Mouse (Mus musculus) frontal cortex, adult (tissue): ENCODE measurements at regions not wholly inside any gene's neighbourhood (a gene's known extent, or its start where the extent isn't known, plus 50 kb on each side); places are given as distances from the start of the nearest gene placed in this dataset.

Experiments
- ATAC-seq: cut with Nextera tagmentation; 2 replicates; pipeline ENCODE4 v1.9.2; 2017; ENCODE audit warnings: mild to moderate bottlenecking, moderate library complexity, mixed read lengths; ENCODE audit not compliant: low TSS enrichment

GRCm38 (mm10) chr8:103948474-103948873, 153.0 kb upstream of the Cdh5 start:
- ATAC-seq, result no peak

GRCm38 (mm10) chr8:103950460-103950859, 151.0 kb upstream of the Cdh5 start:
- ATAC-seq, result peak; percentile 99

DNA sequence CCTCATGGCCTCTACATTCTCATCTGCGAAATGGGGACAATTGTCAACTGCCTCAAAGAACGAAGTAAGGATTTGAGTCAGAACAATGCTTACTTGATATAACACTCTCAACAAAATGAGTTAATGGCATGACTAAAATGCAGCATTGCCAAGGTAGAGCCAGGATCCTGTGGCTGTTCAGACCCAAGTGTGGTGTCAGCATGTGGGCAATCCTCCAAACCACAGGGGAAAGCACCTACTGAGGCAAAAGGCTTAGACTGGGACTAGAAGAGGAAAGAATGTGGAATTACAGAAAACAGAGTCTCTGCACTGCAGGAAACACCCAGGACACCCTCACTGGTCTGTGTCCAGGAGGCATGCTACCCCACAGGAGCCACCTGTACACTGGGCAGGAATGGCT, 147.8 kb upstream of the Cdh5 start:
- ATAC-seq, result no peak

DNA sequence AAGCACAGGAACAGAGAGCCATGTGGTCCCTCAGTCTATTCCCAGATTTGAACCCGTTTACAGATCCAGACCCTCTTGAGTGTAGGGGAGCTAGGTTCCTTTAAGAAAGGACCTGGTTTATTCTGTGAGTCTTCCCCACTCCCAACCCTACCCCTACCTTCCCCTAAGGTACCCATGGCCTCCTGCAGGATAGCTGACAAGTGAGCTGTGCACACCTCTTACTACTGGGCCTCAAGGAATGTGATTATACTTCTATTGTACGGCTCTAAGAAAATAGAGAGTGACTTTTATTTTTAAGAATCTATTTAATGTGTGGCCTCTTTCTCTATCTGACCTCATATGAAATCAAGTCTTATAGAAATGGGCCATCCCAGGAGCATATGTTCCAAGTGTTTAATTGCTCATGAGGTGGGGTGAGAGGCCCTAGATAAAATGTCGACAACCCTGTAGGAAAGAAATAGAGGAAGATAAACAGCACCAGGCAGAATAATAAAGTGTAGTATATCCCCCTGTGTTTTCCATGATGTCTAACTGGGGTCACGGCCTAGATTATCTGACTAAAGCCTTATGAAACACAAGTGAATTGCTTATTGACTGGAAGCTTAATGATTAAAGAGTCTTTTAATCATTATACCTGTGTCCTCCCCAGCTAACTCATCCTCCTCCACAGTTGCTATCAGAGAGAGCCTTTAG, 145.7 kb upstream of the Cdh5 start:
- ATAC-seq, result no peak

DNA sequence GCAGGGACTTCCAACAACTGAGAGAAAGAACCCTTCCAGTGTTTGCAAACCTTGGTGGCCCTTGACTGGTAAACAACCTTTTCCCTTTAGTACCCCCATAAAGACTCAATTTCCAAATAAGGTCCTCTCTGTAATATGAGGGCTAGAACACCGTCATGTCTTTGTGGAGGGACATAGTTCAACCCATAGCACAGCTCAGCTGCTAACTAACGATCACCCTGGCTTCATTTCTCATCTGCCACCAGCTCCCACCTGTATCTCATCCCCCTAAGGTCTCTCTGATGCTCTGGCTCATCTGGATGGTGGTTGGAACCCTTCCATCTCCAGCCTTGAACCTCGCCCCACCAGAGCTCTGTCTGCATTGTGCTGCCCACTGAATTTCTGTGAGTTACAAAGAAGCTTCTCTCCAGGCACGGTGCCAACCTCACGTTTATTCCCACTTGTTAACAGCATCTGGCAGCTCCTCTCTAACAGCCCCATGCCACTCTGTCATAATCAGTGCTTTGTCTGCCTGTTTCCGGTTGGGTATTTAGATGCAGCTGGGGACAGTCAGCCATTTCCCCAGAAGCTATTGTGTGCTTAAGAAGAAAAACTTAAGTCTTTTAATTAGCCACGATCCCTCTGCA, 137.0 kb upstream of the Cdh5 start:
- no peak for ATAC-seq

- ATAC-seq, result no peak
These were observed 131.5 kb upstream of the Cdh5 start for GRCm38 (mm10) chr8:103969929-103970328.

DNA sequence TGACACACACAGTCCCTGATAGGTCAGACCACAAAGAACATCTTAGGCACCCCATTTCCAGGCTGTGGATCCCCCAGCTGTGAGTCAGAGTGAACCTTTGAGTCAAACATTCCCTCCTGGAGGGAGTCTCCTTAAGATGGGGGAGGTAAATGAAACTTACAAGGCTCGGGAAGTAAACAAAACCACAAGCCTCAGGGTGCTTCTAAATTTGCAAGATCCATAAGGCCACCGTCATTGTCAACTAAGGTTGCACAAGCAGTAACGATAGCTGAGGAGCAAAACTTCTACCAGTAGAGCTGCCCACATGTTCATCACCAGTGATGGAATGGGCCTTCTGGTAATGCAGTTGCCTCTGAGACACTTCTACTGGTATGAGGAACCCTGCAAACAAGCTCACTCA, 130.9 kb upstream of the Cdh5 start:
- ATAC-seq, result no peak

DNA sequence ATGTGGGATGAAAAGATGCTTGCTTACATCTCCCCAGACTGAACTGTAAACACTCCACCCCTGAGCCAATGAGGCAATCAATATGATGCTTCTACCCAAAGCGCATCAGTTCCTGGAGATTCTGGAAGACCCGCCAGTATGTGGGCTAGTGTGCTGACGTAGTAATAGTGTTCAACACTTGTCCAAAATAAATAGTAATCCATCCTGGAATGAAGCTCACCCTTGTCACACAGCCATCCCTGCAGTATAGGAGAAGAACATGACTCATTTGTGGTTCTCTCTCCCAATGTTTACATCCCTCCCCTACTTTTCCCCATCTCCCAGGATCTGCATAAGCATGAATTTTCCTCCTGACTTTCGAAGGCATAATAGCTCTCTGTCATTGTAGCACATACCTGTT, 130.5 kb upstream of the Cdh5 start:
- ATAC-seq, result peak; percentile 77

DNA sequence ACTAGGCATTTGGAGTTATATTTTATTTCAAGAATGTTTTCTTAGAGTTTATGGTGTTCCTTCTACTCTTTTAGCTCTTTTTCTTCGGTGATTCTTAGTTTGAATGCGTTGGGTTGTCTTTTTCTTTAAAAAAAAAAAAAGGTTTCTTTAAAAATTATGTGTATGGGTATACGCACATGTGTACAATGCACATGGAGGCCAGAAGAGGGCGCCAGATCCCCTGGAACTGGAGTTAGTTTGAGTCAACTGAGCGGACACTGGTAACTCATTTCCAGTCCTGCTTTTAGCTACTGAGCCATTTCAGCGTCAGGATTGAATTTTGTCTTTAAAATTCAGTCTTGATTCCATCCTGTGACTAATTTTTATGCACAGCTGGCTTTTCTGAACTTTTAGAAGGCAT, 124.9 kb upstream of the Cdh5 start:
- ATAC-seq, result no peak

DNA sequence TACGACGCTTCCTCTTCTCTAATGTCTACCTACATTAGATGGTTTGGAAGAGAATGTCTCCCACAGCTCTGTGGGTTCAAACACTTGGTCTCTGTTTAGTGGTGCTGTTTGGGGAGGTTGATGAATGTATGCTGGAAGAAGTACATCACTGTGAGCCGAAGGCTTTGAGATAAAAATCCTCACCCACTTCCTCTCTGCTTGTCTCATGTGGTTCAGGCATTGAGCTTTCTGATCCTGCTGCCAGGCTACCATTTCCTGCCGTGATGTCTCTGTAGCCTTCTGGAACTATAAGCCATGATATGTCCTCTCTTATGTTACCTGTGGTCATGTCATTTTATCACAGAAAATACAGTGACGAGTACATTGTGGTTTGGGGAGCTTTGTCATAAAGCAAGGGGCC, 122.5 kb upstream of the Cdh5 start:
- ATAC-seq, result no peak

DNA sequence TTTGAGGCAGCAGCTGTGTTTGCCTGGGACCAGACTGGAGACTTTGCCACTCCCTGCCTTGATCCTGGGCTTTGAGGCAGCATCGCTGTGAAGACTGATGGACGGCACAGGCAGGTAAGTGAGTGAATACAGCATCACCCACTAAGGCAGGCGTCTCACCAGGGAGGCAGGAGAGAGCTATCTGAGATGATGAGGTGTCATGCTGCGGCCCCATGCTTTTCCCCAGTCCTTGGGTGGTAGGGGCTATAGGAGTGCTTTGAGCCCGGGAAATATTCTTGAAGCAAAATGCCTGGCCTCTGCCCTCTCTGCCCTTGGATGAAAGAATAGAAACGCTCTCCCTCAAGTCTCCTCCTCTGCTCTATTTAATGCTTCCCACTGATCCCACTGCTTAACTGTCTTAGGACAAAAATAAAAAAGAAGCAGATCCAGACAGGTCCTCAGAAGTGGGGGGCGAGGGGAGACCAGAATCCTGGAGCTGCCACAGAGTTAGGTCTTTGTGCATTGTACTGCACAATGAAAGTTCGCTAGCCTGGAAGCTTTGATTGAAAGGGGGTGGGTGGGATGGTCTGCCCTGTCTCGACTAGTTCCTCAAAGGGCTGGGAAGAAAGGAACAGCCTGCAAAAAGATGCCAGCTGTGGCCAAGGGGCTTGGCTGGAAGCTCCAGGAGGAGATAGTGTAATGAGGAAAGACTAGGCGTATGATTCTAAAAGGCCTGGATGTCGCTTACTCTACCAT, 117.4 kb upstream of the Cdh5 start:
- ATAC-seq, result no peak

DNA sequence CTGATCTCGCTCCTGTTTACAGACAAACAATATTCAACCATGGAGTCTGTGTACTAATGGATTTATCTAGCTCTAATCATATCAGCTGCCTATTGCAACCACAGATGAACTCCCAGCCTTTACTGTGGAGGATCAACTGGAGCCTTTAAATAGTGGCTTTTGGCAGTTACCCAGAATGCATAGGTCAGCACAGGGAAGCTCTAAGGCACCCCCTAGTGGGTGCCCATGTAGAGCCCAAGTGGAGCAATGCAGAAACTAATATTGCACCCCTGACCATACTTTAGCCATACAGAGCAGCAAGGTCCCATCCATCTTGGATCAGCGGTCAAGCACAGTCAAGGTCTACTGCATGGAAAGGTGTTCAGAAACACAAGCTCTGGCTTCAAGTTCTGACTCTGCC, 115.8 kb upstream of the Cdh5 start:
- no peak for ATAC-seq

- ATAC-seq, result no peak
These were observed 107.5 kb upstream of the Cdh5 start for GRCm38 (mm10) chr8:103993897-103994296.

GRCm38 (mm10) chr8:103998143-103998542, 103.3 kb upstream of the Cdh5 start:
- ATAC-seq, result no peak

GRCm38 (mm10) chr8:104007209-104007608, 94.2 kb upstream of the Cdh5 start:
- no peak for ATAC-seq

DNA sequence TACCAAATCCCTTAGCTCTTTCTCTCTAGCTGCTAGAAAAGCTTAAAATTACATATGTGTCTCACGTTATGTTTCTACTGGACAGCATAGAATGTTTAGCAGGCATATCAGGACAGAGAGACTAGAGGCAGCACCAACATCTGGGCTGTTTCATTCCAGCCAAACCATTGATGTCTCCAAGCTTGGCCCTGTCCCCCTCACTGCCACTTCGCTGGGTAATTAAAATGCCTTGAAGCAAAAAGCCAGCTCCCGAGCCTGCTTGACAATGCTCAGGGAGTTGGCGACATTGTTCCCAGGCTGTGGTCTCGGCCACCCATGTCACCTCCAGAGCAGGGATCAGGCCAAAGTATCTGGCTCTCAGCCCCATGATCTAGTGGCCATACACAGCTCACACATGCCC, 92.7 kb upstream of the Cdh5 start:
- ATAC-seq, result no peak

- ATAC-seq, result no peak
These were observed 92.1 kb upstream of the Cdh5 start for GRCm38 (mm10) chr8:104009306-104009705.

GRCm38 (mm10) chr8:104022231-104022630, 79.2 kb upstream of the Cdh5 start:
- ATAC-seq, result peak; percentile 6; the same call in 1 of the 2 replicates

DNA sequence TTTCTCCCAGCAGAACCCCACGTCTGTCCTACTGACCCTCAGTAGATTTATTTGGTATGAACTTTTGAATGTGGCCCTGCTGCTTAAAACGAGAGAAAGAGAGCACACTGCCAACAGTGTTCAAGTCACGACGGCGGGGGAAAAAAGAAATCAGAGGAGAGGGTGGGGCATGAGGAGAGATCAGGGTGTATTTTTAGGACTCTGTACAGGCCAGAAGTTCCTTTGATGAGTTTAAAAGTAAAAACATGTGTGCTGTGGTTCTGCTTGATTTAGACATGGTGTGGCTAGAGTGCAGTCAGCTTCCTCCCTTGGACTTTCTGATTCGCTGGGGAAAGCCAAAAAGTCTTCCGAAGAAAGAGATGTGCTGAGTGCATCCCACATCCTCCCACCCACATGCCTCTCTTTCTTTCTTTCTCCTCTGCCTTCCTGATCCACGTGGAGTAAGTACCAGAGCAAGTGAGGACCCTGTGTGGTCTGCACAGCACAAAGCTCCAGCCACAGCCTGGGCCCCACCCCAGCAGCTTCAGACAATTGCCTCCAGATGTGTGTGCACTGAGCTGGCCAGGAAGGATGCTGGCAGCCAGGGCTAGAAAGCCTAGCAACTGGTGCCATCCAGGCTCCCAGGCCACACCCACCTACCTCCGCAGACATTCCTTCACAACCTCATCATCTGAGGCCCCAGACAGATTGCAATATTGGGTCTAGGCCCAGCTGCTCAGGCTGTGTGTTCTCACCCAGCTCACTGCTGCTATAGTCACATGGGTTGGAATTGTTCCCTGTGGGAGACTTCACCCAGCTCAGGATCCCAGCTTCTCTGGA, 78.5 kb upstream of the Cdh5 start:
- peak; percentile 56 for ATAC-seq

DNA sequence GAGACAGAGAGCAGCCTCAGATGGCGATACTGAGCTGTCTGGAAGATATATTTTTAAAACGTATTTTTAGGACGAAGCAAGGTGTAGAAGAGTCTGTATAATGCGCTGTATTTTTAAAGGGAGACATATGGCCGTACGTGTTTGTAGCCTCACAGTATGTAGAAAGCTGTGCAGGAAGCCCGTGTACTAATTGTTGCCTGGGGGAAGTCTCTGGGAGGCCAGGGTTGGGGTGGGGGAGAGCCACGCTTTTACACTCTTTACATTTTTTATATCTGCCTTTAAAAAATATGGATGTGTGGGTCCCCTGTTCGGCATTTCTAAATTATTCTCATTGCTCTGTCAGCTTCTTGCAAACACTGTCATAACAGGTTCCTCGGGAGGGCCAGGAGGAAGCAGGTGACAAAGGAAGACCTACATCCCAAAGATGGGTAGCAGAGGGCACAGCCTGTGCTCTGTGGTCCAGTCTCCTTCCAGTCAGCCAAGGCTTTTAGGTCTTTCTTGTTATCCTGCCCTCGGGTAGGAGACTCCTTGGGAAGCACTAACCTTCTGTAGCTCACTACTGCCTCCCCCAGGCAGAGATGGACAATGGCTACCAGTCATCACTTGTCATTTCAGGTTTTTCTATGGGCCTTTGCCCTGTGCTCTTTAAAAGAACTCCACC, 74.1 kb upstream of the Cdh5 start:
- peak; percentile 51 for ATAC-seq

GRCm38 (mm10) chr8:104028626-104029025, 72.8 kb upstream of the Cdh5 start:
- ATAC-seq, result peak; percentile 75

DNA sequence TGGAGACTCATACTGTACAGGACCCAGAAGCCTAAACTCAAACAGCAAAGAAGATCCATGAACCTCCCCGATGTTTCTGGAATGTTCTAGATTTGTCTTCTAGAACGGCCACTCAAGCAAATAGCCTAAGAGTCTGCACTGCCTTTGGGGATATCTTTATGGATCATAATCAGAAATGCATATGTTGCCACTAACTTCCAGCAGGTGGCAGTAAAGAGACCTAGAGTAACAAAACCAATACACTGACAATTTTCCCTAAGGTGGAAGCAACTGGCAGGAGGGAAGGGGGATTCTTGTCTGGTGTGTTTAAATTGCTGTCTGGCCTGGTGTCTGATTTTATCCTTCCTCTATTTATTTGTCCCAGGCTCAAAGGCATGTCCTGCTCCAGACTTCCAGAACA, 69.2 kb upstream of the Cdh5 start:
- no peak for ATAC-seq
